ENCODE assay signal across 17 mouse cellular contexts in genomic region chr1:192101359-192101758, GRCm38 (mm10). TPM values are rescaled to one million over a fixed set of nuclear protein-coding genes. Genes with fewer than 3 reads are reported as not detected.
DNase-seq lines count a peak whose midpoint lies in the region; ATAC-seq and TF ChIP-seq lines count a peak whose summit lies in the region.
"Had no signal": no experiment of that assay in that cellular context is flagged by ENCODE, and none has a peak within 500 bp of the region (broad histone marks: within the 10 kb centered on the region; RNA-seq: fewer than 3 reads in every experiment).

No protein-coding gene starts in this region.

- WGBS in intestine, postnatal 0 days, result 45% methylated on average over 8 of the region's 8 CpGs

- no peak for TF ChIP-seq CTCF in intestine, postnatal 0 days (IDR thresholded peaks at IDR 0.05; ENCODE audit: low read depth)

- H3K4me3 ChIP-seq in intestine, postnatal 0 days (ENCODE audit: low read depth, low read length), result no peak overlapping the region
- H3K4me3 ChIP-seq: forebrain, embryonic 12.5 days; heart, embryonic 13.5 days; kidney, embryonic 15.5 days; midbrain, embryonic 13.5 days had no signal

- H3K9ac ChIP-seq in intestine, postnatal 0 days (ENCODE audit: low read depth, low read length), result no peak overlapping the region
- H3K9ac ChIP-seq: forebrain, embryonic 12.5 days; heart, embryonic 13.5 days; kidney, embryonic 15.5 days; midbrain, embryonic 13.5 days had no signal

- DNase-seq in layer of hippocampus, adult 9-11 months, result peak; percentile 60
- DNase-seq in layer of hippocampus, postnatal 10 days (ENCODE audit: low spot score in 2 of 2), result no peak
- peak; percentile 66 for DNase-seq in R1 (ENCODE audit: low read depth, low spot score)
- DNase-seq in right cerebral cortex, postnatal 36 days (ENCODE audit: low spot score in 2 of 2), result peak; percentile 77 to 87
- DNase-seq in embryo, embryonic 10.5 days (ENCODE audit: low spot score), result no peak
- DNase-seq in cerebellum, adult 11-12 months, result no peak
- DNase-seq: adrenal gland, postnatal 10 days; cerebellum, adult 9-11 months; embryo, embryonic 11 days; lung, postnatal 14 days; thymus, postnatal 14 days had no signal

- ATAC-seq in intestine, postnatal 0 days, result peak; percentile 72
- no peak for ATAC-seq in granulocyte monocyte progenitor cell, adult 5-6 weeks (replicated peaks; ENCODE audit: poor library complexity, severe bottlenecking)
- ATAC-seq: midbrain, embryonic 13.5 days had no signal

- no peak overlapping the region for H3K4me2 ChIP-seq in intestine, postnatal 0 days (replicated peaks; ENCODE audit: low read depth)
- H3K4me2 ChIP-seq: forebrain, embryonic 12.5 days; heart, embryonic 13.5 days; kidney, embryonic 15.5 days; midbrain, embryonic 13.5 days had no signal

- peaks cover 30% of the 10 kb centered on the region for H3K36me3 ChIP-seq in intestine, postnatal 0 days (ENCODE audit: control insufficient read depth, insufficient read depth)

- no peak overlapping the region for H3K27ac ChIP-seq in intestine, postnatal 0 days (ENCODE audit: low read depth, low read length)
- H3K27ac ChIP-seq: forebrain, embryonic 12.5 days; heart, embryonic 13.5 days; kidney, embryonic 15.5 days; midbrain, embryonic 13.5 days had no signal

- no peaks in the 10 kb centered on the region for H3K27me3 ChIP-seq in intestine, postnatal 0 days (replicated peaks; ENCODE audit: control insufficient read depth, insufficient read depth, low read length)
- H3K27me3 ChIP-seq: forebrain, embryonic 12.5 days; heart, embryonic 13.5 days; kidney, embryonic 15.5 days; midbrain, embryonic 13.5 days had no signal

- no peaks in the 10 kb centered on the region for H3K4me1 ChIP-seq in intestine, postnatal 0 days (replicated peaks; ENCODE audit: control insufficient read depth, insufficient read depth, low read length)
- H3K4me1 ChIP-seq: forebrain, embryonic 12.5 days; kidney, embryonic 15.5 days; midbrain, embryonic 13.5 days had no signal

- H3K9me3 ChIP-seq in intestine, postnatal 0 days (ENCODE audit: control insufficient read depth), result no peaks in the 10 kb centered on the region
- H3K9me3 ChIP-seq: forebrain, embryonic 12.5 days; heart, embryonic 13.5 days; kidney, embryonic 15.5 days; midbrain, embryonic 13.5 days had no signal

RNA-seq across cellular contexts. Expression of gene Traf5, which starts 9.0 kb away (rescaled TPM):
- 1 to 10 TPM; 3.1 to 3.3 TPM for total RNA-seq in layer of hippocampus, postnatal 10 days (2021)
- 10.3 and 10.4 TPM in 2 replicates for polyA plus RNA-seq in intestine, postnatal 0 days (2015; fragmentation: Nextera tagmentation; extraction: Ambion mirVana)
- total RNA-seq in granulocyte monocyte progenitor cell, adult 5-6 weeks (2014; fragmentation: Nextera tagmentation), result 4.8 and 6.2 TPM in 2 replicates
- total RNA-seq in granulocyte monocyte progenitor cell, adult 5-6 weeks (2017), result 2.7 and 4.9 TPM in 2 replicates

RNA-seq across cellular contexts. Expression of gene Rcor3, which starts 36.5 kb away (rescaled TPM):
- total RNA-seq in layer of hippocampus, postnatal 10 days (2021), result 10 to 100 TPM; 53.0 to 60.4 TPM
- polyA plus RNA-seq in intestine, postnatal 0 days (2015; fragmentation: Nextera tagmentation; extraction: Ambion mirVana), result 16.8 and 17.9 TPM in 2 replicates
- total RNA-seq in granulocyte monocyte progenitor cell, adult 5-6 weeks (2014; fragmentation: Nextera tagmentation), result 17.0 and 21.9 TPM in 2 replicates
- 10.0 and 12.5 TPM in 2 replicates for total RNA-seq in granulocyte monocyte progenitor cell, adult 5-6 weeks (2017)

Comparison
In these comparisons a context has a peak if more than half of its experiments do, and no peak if none do; other contexts are left out.
1. DNase-seq: peak in layer of hippocampus, adult 9-11 months (single experiment), R1 (single experiment) and right cerebral cortex, postnatal 36 days (2 of 2); none in layer of hippocampus, postnatal 10 days (0 of 2), embryo, embryonic 10.5 days (single experiment) and cerebellum, adult 11-12 months (single experiment).